Mouse (Mus musculus) lung, adult 2 months (tissue): ENCODE data around the gene Rab5if.

Experiments used
- CTCF ChIP-seq: fragments of 200-500 bp; IDR thresholded peaks from 2 replicates; pipeline ENCODE4 v1.5.1; 2011; ENCODE audit warnings: mild to moderate bottlenecking, low read length, control low read depth; ENCODE audit not compliant: insufficient read depth
- POLR2A ChIP-seq: fragments of 200-500 bp; IDR thresholded peaks from 2 replicates; pipeline ENCODE4 v1.6.1; 2011; ENCODE audit warnings: low read depth, mild to moderate bottlenecking, control low read depth, low read length, borderline replicate concordance; ENCODE audit errors: extremely low read depth

- no peak for TF ChIP-seq CTCF
- no peak for TF ChIP-seq POLR2A
These were observed 47.5 kb upstream of the Rab5if start for GRCm38 (mm10) chr2:156815412-156815811.
